Mouse (Mus musculus) C2C12 (cell line): ENCODE results near the gene Acbd5.

ENCODE experiments used
- CEBPB ChIP-seq: IDR thresholded peaks from one replicate; pipeline ENCODE4 v1.6.1; 2011; ENCODE audit warnings: low read depth, mild to moderate bottlenecking, control low read depth, moderate library complexity
- CTCF ChIP-seq: IDR thresholded peaks from one replicate; pipeline ENCODE4 v1.5.1; 2011; ENCODE audit not compliant: control insufficient read depth, insufficient read depth, insufficient read length

DNA sequence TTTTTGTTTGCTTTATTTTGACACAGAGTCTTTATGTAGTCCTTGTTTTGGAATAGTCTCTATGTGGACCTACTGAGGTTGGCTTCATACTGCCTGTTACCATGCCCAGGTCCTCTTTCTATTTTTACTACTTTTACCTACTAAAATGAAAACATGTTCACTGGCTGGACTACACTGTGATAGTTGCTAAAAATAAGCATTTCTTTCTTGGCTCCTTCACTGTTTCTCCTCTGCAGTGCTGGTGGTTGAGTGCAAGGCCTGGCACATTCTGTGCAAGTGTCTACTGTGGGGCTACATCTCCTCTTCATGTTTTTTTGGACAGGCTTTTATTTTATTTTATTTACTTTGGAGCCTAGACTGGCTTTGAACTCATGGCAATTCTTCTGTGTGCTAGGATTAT is 51.6 kb downstream of the Acbd5 start:
- no peak for TF ChIP-seq CEBPB
- no peak for TF ChIP-seq CTCF
